Mouse (Mus musculus) kidney, adult 11 months (tissue): ENCODE results near the gene Kmt5c.
A peak's percentile ranks its signal among the peaks of the same experiment; 100 is the strongest.
"Not testable (repeated sequence)": the region's sequence is repeated elsewhere in the genome, so short reads cannot be mapped to it uniquely, and the experiment has no call there.

Source experiments
- DNase-seq: peaks from one replicate; pipeline ENCODE4 v3.0.0; 2022

Kmt5c gene

DNA sequence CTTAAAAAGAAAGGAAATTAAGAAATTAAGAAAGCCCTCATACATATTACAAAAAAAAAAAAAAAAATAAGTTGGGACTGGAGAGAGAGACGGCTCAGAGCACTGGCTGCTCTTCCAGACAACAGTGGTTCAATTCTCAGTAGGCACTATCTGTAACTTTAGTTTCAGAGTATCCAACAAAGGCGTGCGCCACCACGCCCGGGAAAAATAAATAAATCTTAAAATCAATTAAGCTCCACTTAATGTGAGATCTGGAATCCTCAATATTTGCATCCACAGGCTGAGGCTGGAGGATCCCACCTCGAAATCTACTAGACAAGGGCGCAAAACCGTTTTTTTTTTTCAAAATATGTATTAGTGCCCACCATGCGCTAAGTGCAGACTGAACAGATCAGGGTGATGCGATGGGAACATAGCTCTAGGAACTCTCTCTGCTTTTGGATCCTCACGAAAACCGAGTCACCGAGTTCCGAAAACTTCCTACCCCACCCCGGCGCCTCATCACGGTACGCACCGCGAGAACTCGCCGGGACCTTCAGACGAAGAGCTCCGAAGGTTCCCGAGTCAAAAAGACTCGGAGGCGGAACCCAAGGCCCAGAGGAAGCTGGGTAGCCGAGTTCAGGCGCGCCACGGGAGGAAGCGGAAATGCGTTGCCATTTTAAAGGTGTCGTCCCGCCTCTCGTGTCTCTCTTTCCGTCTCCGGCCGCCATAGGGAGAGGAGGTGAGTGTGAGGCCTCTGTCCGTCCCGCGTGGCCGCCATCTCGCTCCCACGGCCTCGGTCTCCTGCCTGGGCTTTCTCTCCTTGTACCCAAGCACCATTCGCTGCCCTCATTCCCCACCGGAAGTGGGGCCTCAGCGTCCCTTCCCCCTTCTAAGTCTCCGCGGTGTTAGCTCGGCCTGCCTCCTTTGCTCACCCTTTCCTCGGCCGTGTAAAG is 52.6 kb downstream of the Kmt5c start, which contains the start of gene Rpl28:
Rpl28 (plus strand) TSS at position 597 of the 935 bp plus-strand sequence.
- DNase-seq = peak; percentile 95

DNA sequence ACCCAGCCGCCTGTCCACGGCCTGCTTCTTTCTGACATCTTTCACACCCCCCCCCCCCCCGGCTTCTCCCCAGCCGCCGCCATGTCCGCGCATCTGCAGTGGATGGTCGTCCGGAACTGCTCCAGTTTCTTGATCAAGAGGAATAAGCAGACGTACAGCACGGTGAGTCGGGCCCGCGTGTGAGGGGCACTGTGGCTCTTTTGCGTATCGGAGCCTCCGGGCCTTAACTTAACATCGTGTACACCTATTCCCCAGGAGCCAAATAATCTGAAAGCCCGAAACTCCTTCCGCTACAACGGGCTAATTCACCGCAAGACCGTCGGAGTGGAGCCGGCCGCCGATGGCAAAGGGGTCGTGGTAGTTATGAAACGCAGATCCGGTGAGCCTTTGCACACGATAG is 53.3 kb downstream of the Kmt5c start:
- DNase-seq = not testable (repeated sequence)

DNA sequence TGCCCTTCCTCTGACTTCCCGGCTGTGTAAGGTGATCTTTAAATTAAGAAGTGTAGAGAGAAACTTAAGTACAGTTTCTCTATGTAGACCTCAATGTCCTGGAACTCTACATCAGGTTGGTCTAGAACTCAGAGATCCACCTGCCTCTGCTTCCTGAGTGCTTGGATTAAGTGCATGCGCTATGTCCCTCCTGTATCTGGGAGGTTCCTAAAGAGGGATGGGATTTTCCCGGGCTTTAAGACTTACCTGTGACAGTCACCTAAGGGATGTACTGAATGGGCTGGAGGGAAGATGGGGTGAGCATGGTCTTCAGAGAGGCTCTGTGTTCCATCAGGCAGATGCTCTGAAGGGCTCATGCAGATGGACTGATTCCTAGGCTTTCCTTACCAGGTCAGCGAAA is 53.8 kb downstream of the Kmt5c start:
- DNase-seq = no peak

DNA sequence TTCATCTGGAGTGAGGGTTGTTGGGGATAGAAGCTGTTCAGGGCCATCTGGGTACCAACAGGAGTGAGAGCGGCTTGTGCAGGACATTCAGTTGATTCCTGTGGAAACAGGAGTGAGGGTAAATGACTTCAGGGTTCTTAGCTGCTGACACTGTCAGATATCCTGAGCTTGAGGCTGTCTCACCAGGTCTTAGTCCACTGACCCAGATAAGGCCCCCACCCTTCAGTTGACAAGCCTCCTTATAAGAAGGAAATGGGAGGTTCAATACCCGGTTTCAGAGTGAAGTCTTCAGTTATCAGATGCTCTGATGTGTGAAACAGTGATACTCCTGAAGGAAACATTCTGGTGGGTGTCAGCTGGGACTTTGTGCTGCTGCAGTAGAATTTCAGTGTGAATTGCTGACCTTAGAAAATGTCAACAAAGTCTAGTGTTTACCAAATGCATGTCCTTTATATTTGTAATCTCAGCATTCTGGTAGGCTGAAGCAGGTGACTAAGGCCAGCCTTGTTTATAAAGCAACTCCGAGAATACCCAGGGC is 54.8 kb downstream of the Kmt5c start:
- no peak for DNase-seq

DNA sequence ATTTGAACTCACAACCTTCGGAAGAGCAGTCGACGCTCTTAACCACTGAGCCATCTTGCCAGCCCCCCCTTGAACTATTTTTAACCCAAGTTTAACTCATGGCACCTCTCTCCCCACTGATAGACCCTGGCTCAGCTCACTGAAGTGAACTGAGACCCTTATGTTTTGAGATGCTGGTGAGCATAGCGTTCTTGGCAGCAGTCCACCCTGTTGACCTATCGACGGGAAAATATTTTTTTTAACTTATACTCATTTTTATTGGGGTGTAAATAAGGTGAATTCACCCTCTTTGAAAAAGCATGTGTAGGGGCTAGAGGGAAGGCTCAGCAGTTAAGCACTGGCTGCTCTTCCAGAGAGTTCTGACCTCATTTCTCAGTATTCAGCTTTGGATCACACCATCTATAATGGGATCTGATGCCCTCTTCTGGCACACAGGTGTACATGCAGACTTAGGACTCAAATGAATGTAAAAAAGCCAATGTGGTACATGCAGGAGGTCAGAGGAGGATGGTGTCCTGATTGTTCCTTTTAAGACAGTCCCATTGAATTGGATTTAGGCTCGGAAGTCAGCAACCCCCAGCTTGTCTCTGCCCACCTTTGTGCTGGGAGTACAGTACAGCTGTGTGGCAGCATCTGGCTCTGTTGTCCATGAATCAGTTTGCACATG is 56.0 kb downstream of the Kmt5c start:
- DNase-seq = peak; percentile 23
